Mouse (Mus musculus) ES-E14 (cell line): Measurements from ENCODE around the gene Fam213b. TPM values are rescaled to one million over a fixed set of nuclear protein-coding genes. Genes with fewer than 3 reads are reported as not detected.

Experiments
- DNase-seq: peaks from one replicate; pipeline ENCODE4 v3.0.0-alpha.2; 2013; ENCODE audit warnings: low read depth, low spot score
- H3K27ac ChIP-seq: 2 replicates; pipeline ENCODE4 v1.5.1; 2012; ENCODE audit warnings: low read depth, mild to moderate bottlenecking, low read length, moderate library complexity, mixed read lengths; ENCODE audit not compliant: poor library complexity, insufficient read depth, severe bottlenecking
- H3K36me3 ChIP-seq: 2 replicates; pipeline ENCODE4 v1.6.1; 2012; ENCODE audit warnings: mild to moderate bottlenecking, low read length, moderate library complexity, mixed read lengths; ENCODE audit not compliant: control insufficient read depth, poor library complexity, insufficient read depth, severe bottlenecking
- H3K4me1 ChIP-seq, 2 experiments: fragments of 150-350 bp in 1 of 2; sonication (generic) in 1 of 2; 2 replicates each; pipeline ENCODE4 v1.6.1; 2012; ENCODE audit warnings: low read length in 2 of 2, mild to moderate bottlenecking in 1 of 2, mixed read lengths in 1 of 2; ENCODE audit not compliant: control insufficient read depth in 2 of 2, insufficient read depth in 2 of 2, poor library complexity in 1 of 2
- H3K4me3 ChIP-seq, 2 experiments: fragments of 150-350 bp in 1 of 2; sonication (generic) in 1 of 2; 2 replicates each; pipeline ENCODE4 v1.5.1; 2012; ENCODE audit warnings: low read length in 2 of 2, low read depth in 1 of 2, mild to moderate bottlenecking in 1 of 2, mixed read lengths in 1 of 2; ENCODE audit not compliant: insufficient read depth in 1 of 2, poor library complexity in 1 of 2, severe bottlenecking in 1 of 2
- H3K9ac ChIP-seq: 2 replicates; pipeline ENCODE4 v1.6.1; 2012; ENCODE audit warnings: low read depth, mild to moderate bottlenecking, low read length, mixed read lengths; ENCODE audit not compliant: poor library complexity, insufficient read depth, severe bottlenecking
- H3K9me3 ChIP-seq: fragments of 150-350 bp; sonication (generic); 2 replicates; pipeline ENCODE4 v1.6.1; 2012; ENCODE audit warnings: low read depth, mild to moderate bottlenecking, low read length; ENCODE audit not compliant: control insufficient read depth, insufficient read depth
- CHD2 ChIP-seq: IDR thresholded peaks from 2 replicates; pipeline ENCODE4 v1.6.1; 2014; ENCODE audit warnings: mild to moderate bottlenecking, low read depth, low read length, inconsistent platforms
- HCFC1 ChIP-seq: IDR thresholded peaks from 2 replicates; pipeline ENCODE4 v1.6.1; 2012; ENCODE audit warnings: low read length, inconsistent platforms, borderline replicate concordance; ENCODE audit not compliant: insufficient read depth
- MAFK ChIP-seq: IDR thresholded peaks from 2 replicates; pipeline ENCODE4 v1.6.1; 2014; ENCODE audit warnings: mild to moderate bottlenecking, low read depth, low read length, inconsistent platforms; ENCODE audit not compliant: insufficient read depth
- ZC3H11A ChIP-seq: IDR thresholded peaks from 2 replicates; pipeline ENCODE4 v1.6.1; 2012; ENCODE audit warnings: low read depth, mild to moderate bottlenecking, inconsistent platforms, low read length, borderline replicate concordance
- ZNF384 ChIP-seq: IDR thresholded peaks from 2 replicates; pipeline ENCODE4 v1.6.1; 2012; ENCODE audit warnings: low read depth, low read length, inconsistent platforms
- in situ Hi-C, 2 experiments: fragments of 600-800 bp; cut with MboI; formaldehyde crosslinking; loops; one replicate each; pipeline ENCODE4 v1.15.1; 2025; ENCODE audit warnings: low sequenced_read_pairs in 2 of 2, inconsistent platforms in 1 of 2; ENCODE audit not compliant: unreplicated experiment in 2 of 2
- total RNA-seq: library from RNA; depleted of rRNA; stranded (reverse); fragments of 300-350 nt; gene quantifications from 2 replicates; pipeline ENCODE4 v1.2.3, GENCODE M21; 2012

The Fam213b gene
- total RNA-seq, 1 experiment, result 15.7 TPM

- DNase-seq, result no peak
- H3K27ac ChIP-seq, result no peak overlapping the region
- peaks cover 0 to 6% of the 10 kb centered on the region in 2 experiments; a peak in 1 of 4 replicates for H3K4me1 ChIP-seq
- TF ChIP-seq HCFC1 (no peak), MAFK (no peak), ZNF384 (no peak), CHD2 (no peak), ZC3H11A (no peak)
- peak overlapping the region in 1 of 2 experiments; percentile 26; a peak in 1 of 4 replicates for H3K4me3 ChIP-seq
- no peak overlapping the region; the same call in 1 of the 2 replicates for H3K9ac ChIP-seq
- H3K36me3 ChIP-seq, result no peaks in the 10 kb centered on the region
- no peaks in the 10 kb centered on the region for H3K9me3 ChIP-seq
- in situ Hi-C loops, result loop anchor here in 1 of 2 experiments (25.0 kb wide), 1 partner anchor 346 kb away; the partner anchor contains the start of gene Faap20
Observed at GRCm38 (mm10) chr4:154890887-154891286, 8.0 kb downstream of the Fam213b start.

GRCm38 (mm10) chr4:154887593-154888250 lies 11.2 kb downstream of the Fam213b start:
- Histone ChIP-seq H3K9me3 (no peaks in the 10 kb centered on the region), H3K4me3 (no peak overlapping the region), H3K36me3 (no peaks in the 10 kb centered on the region), H3K4me1 (peaks cover 0 to 9% of the 10 kb centered on the region in 2 experiments; a peak in 1 of 4 replicates), H3K9ac (no peak overlapping the region), H3K27ac (no peak overlapping the region)
- TF ChIP-seq MAFK (no peak), ZNF384 (no peak), ZC3H11A (no peak), HCFC1 (no peak), CHD2 (no peak)
- DNase-seq, result no peak
- in situ Hi-C loops, result loop anchor here (10.0 to 25.0 kb wide), 2 partner anchors 177 to 350 kb away; partner anchors contain the start of genes Faap20 (in 1 of the 2) and Pex10 (in 1 of the 2)

DNA sequence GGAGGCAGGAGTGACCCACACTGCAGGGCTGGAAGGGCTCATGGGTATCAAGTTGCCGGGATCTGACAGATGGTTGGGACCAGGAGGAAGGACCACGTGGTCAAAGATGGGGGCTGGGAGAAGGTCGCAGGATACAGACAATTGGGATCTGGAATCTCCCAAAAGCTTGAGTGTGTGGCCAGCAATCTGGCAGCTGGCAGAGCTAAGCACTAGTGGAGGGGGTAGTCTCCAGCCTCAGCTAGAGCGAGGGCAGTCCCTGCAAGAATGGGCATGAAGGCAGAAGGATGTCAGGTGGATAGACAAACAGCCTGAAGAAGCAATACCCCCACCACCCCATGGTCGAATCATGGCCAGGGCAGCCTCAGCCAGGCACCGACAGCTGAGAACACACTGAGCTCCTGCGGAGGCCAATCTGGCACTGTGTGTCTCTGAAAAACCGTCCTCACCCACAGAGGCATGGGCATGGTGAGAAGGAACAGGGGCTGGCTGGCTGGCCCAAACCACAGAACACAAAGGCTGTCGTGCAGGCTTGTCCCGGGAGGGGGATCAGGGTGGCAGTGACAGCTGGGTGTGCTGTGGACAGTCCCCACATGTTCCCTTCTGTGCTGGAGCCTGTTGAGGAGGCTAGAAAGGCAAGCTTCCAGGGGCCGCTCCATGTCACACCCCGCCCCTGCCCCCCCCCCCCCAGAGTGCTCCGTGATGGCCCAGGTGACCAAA lies 11.9 kb downstream of the Fam213b start:
- H3K9me3 ChIP-seq, result no peaks in the 10 kb centered on the region
- no peak overlapping the region for H3K4me3 ChIP-seq
- TF ChIP-seq HCFC1 (no peak), CHD2 (no peak)
- peaks cover 0 to 9% of the 10 kb centered on the region in 2 experiments; a peak in 1 of 4 replicates for H3K4me1 ChIP-seq
- H3K36me3 ChIP-seq, result no peaks in the 10 kb centered on the region
- H3K27ac ChIP-seq, result no peak overlapping the region
- DNase-seq, result no peak
- in situ Hi-C loops, result loop anchor here (10.0 to 25.0 kb wide), 2 partner anchors 178 to 350 kb away; partner anchors contain the start of genes Faap20 (in 1 of the 2) and Pex10 (in 1 of the 2)
- H3K9ac ChIP-seq, result no peak overlapping the region

GRCm38 (mm10) chr4:154885416-154885815 lies 13.5 kb downstream of the Fam213b start:
- DNase-seq, result no peak
- Histone ChIP-seq H3K36me3 (no peaks in the 10 kb centered on the region), H3K9me3 (no peaks in the 10 kb centered on the region), H3K4me3 (no peak overlapping the region), H3K9ac (no peak overlapping the region), H3K27ac (no peak overlapping the region), H3K4me1 (peaks cover 0 to 8% of the 10 kb centered on the region in 2 experiments; a peak in 1 of 4 replicates)
- in situ Hi-C loops, result loop anchor here (10.0 to 25.0 kb wide), 2 partner anchors 179 to 352 kb away; partner anchors contain the start of genes Faap20 (in 1 of the 2) and Pex10 (in 1 of the 2)
- TF ChIP-seq ZNF384 (no peak), MAFK (no peak), ZC3H11A (no peak), CHD2 (no peak), HCFC1 (no peak)
